Mouse (Mus musculus): ENCODE data around the gene Ntm. TPM values are rescaled to one million over a fixed set of nuclear protein-coding genes. Genes with fewer than 3 reads are reported as not detected.

The Ntm gene
- polyA plus RNA-seq, 1 experiment from 2014 or later = 48.5 TPM

DNA sequence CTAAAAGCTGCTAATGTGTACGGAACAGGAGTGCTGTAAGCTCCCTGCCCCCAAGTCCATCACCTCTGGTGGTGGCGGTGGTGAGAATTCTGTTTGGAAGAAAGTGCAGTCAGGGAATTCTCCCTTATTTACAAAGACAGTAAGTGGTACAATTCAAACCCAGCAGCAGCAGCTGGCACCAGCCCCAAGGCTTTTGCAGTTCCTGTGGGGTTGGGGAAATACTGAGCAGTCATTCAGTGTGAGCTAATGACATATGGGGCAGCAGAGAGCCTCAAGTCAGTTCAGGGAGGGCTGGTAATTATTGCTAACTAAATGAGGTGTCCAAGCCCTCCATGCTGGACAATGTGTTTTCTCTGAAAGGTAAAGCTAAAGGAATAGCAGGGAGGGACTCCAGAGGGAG is 446.3 kb downstream of the Ntm start:
- H3K4me1 ChIP-seq (ENCODE audit: control insufficient read depth, insufficient read depth, low read length) = no peaks in the 10 kb centered on the region
- H3K4me3 ChIP-seq (ENCODE audit: low read length) = no peak overlapping the region
- H3K9ac ChIP-seq (ENCODE audit: low read depth, low read length) = no peak overlapping the region
- WGBS = 76% methylated on average over 2 of the region's 2 CpGs
- H3K4me2 ChIP-seq (replicated peaks; ENCODE audit: low read depth, low read length) = no peak overlapping the region
- ATAC-seq (ENCODE audit: low FRiP score, low TSS enrichment) = no peak
- H3K27me3 ChIP-seq (ENCODE audit: control insufficient read depth, insufficient read depth, low read length) = no peaks in the 10 kb centered on the region
- H3K36me3 ChIP-seq (ENCODE audit: control insufficient read depth, insufficient read depth, low read length) = no peaks in the 10 kb centered on the region
- no peak overlapping the region for H3K27ac ChIP-seq (ENCODE audit: low read depth, low read length)
- no peaks in the 10 kb centered on the region; the same call in 1 of the 2 replicates for H3K9me3 ChIP-seq (ENCODE audit: control insufficient read depth, low read length)

DNA sequence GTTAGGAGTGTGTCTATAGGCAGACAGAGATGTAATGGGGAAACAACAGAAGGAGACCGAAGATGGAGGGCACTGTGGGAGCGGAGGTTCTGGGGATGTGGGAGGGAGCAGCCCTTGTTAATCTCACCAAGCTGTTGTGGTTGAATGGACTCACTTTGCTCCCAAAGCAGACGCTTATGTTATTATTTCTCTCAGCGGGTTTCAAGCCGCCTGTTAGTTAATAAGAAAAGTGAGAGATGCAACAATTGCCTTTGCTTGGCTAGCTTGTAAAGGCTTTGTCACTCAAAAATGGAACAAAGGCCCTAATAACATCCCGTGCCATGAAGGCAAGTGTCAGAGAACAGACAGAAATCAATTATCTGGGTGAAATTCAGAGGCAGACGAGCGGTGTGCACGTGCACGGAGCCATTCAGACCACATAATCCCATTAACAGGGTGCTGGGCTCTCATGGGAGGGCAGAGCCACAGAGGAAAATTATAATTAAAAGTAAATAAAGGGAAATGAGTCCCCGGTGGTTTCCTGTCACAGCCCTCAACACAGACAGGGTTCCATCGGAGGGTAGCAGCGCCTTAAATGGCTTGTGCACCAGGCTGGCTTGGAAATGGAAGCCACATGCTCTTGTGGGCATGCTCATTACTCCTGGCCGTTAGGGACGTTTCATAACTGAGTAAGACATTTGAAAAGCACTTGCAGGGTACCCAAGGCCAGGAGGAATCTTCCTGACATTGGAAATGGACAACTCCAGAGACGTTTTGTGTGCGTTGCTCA is 448.2 kb downstream of the Ntm start:
- Histone ChIP-seq H3K9ac (ENCODE audit: low read depth, low read length) (no peak overlapping the region), H3K36me3 (ENCODE audit: control insufficient read depth, insufficient read depth, low read length) (no peaks in the 10 kb centered on the region), H3K27me3 (ENCODE audit: control insufficient read depth, insufficient read depth, low read length) (no peaks in the 10 kb centered on the region), H3K4me3 (ENCODE audit: low read length) (no peak overlapping the region), H3K27ac (ENCODE audit: low read depth, low read length) (no peak overlapping the region), H3K9me3 (ENCODE audit: control insufficient read depth, low read length) (no peaks in the 10 kb centered on the region; the same call in 1 of the 2 replicates), H3K4me1 (ENCODE audit: control insufficient read depth, insufficient read depth, low read length) (no peaks in the 10 kb centered on the region), H3K4me2 (replicated peaks; ENCODE audit: low read depth, low read length) (no peak overlapping the region)
- WGBS = 84% methylated on average over 17 of the region's 17 CpGs
- no peak for ATAC-seq (ENCODE audit: low FRiP score, low TSS enrichment)

DNA sequence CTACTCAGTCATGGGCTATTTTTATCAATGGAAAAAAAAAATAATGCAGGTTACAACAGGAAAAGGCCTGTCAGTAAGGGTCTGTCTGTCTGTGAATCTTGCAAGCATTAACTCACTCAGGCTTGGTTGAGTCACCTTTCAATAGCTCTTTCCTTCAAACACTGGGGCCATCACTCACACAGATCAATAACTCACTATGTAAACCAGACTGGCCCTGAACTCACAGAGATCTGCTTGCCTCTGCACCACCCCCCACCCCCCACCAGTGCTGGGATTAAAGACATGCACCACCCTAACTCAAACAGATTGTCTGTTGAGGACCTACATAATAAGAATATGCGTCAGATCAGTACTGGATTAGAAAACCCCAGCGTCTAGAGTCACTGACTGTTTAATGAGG is 466.9 kb downstream of the Ntm start:
- Histone ChIP-seq H3K4me2 (replicated peaks; ENCODE audit: low read depth, low read length) (no peak overlapping the region), H3K9me3 (ENCODE audit: control insufficient read depth, low read length) (no peaks in the 10 kb centered on the region), H3K4me1 (ENCODE audit: control insufficient read depth, insufficient read depth, low read length) (no peaks in the 10 kb centered on the region), H3K27ac (ENCODE audit: low read depth, low read length) (no peak overlapping the region), H3K27me3 (ENCODE audit: control insufficient read depth, insufficient read depth, low read length) (no peaks in the 10 kb centered on the region), H3K4me3 (ENCODE audit: low read length) (no peak overlapping the region), H3K36me3 (ENCODE audit: control insufficient read depth, insufficient read depth, low read length) (no peaks in the 10 kb centered on the region), H3K9ac (ENCODE audit: low read depth, low read length) (no peak overlapping the region)
- 52% methylated on average over 2 of the region's 2 CpGs for WGBS
- ATAC-seq (ENCODE audit: low FRiP score, low TSS enrichment) = no peak

DNA sequence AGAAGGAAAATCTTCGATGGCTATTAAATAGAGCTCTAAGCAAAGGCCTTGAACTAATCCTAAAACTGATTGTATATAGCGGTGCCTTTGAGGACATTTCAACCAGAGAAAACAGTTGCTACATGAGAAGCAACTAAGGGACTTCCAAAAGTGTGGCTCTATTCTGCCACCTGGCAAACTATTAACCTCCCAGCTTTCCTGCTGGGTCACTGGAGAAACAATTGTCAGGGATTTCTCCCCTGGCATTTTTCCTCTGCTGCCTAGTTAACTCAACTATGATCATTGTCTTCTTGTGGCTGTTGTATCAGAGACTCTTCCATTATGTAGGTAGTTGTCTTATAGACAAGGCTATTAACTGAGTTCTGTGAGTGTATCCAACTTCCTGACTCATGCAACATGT is 480.7 kb downstream of the Ntm start:
- no peak for ATAC-seq (ENCODE audit: low FRiP score, low TSS enrichment)
- Histone ChIP-seq H3K27ac (ENCODE audit: low read depth, low read length) (no peak overlapping the region), H3K9me3 (ENCODE audit: control insufficient read depth, low read length) (no peaks in the 10 kb centered on the region), H3K36me3 (ENCODE audit: control insufficient read depth, insufficient read depth, low read length) (no peaks in the 10 kb centered on the region), H3K9ac (ENCODE audit: low read depth, low read length) (no peak overlapping the region), H3K4me1 (ENCODE audit: control insufficient read depth, insufficient read depth, low read length) (no peaks in the 10 kb centered on the region), H3K4me2 (replicated peaks; ENCODE audit: low read depth, low read length) (no peak overlapping the region), H3K27me3 (ENCODE audit: control insufficient read depth, insufficient read depth, low read length) (no peaks in the 10 kb centered on the region), H3K4me3 (ENCODE audit: low read length) (no peak overlapping the region)
- WGBS = 95% methylated on average over 2 of the region's 2 CpGs

DNA sequence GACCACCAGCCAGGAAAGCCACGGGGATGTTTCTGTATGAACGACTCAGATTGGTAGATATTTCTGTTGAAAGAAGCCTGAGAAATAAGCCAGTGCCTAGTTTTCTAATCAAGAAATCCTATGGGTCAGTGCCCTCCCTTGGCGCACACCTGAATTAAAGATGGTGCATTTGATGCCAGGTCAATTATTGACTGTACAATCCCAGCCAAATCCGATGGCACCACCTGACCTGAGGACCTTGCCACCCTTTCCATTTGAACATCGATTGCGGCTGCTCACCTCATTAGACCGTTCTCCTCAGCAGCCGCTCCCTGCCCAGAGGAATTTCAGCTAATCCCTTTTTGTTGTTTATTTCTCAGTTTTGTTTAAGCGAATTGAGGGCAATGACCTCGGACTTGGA is 483.9 kb downstream of the Ntm start:
- H3K27me3 ChIP-seq (ENCODE audit: control insufficient read depth, insufficient read depth, low read length) = no peaks in the 10 kb centered on the region
- H3K4me2 ChIP-seq (replicated peaks; ENCODE audit: low read depth, low read length) = no peak overlapping the region
- H3K9me3 ChIP-seq (ENCODE audit: control insufficient read depth, low read length) = no peaks in the 10 kb centered on the region
- no peaks in the 10 kb centered on the region for H3K36me3 ChIP-seq (ENCODE audit: control insufficient read depth, insufficient read depth, low read length)
- H3K4me1 ChIP-seq (ENCODE audit: control insufficient read depth, insufficient read depth, low read length) = no peaks in the 10 kb centered on the region
- H3K4me3 ChIP-seq (ENCODE audit: low read length) = no peak overlapping the region
- H3K27ac ChIP-seq (ENCODE audit: low read depth, low read length) = no peak overlapping the region
- H3K9ac ChIP-seq (ENCODE audit: low read depth, low read length) = no peak overlapping the region
- no peak for ATAC-seq (ENCODE audit: low FRiP score, low TSS enrichment)
- 80% methylated on average over 10 of the region's 10 CpGs for WGBS

DNA sequence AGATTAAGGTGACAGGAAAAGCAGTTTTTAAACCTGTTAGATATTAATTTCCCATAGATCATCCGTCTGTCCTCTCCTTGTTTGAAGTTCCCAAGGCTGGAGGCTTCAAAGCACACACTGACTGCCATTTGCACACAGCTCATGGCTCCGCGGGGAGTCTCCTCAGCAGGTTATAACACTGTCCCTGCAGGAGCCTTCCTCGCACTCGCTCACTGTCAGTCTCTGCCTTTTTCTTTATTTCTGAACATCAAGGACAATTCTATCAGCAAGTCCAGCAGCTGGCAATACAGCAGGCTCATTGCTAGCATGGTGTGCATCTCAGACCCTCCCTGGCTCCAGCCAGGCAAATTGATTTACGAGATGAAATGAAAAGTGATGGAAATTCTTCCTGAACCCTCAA is 485.7 kb downstream of the Ntm start:
- no peaks in the 10 kb centered on the region for H3K4me1 ChIP-seq (ENCODE audit: control insufficient read depth, insufficient read depth, low read length)
- no peaks in the 10 kb centered on the region for H3K36me3 ChIP-seq (ENCODE audit: control insufficient read depth, insufficient read depth, low read length)
- no peaks in the 10 kb centered on the region for H3K27me3 ChIP-seq (ENCODE audit: control insufficient read depth, insufficient read depth, low read length)
- no peak overlapping the region for H3K27ac ChIP-seq (ENCODE audit: low read depth, low read length)
- no peak for ATAC-seq (ENCODE audit: low FRiP score, low TSS enrichment)
- H3K4me2 ChIP-seq (replicated peaks; ENCODE audit: low read depth, low read length) = no peak overlapping the region
- H3K4me3 ChIP-seq (ENCODE audit: low read length) = no peak overlapping the region
- whole genome bisulfite sequencing = 28% methylated on average over 6 of the region's 6 CpGs
- no peak overlapping the region for H3K9ac ChIP-seq (ENCODE audit: low read depth, low read length)
- no peaks in the 10 kb centered on the region for H3K9me3 ChIP-seq (ENCODE audit: control insufficient read depth, low read length)

DNA sequence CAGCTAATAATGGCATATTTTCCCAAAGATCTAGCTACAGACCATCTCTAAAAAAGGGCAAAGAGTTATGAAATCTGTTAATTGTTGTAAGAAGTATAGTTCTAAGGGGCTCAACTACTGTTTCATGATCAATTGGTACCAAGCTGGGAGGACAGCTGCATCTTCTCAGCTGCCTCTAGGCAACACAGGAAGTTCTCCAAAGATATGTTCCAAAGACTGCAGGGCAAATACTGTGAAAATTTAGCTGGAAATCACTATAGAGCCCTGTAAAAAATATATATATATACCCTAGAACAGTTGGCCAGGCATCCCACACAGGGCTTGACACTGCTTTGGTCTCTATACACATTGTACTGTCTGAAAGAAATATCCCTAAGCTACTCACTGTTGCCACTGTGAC is 489.5 kb downstream of the Ntm start:
- no peak overlapping the region for H3K4me3 ChIP-seq (ENCODE audit: low read length)
- H3K27ac ChIP-seq (ENCODE audit: low read depth, low read length) = no peak overlapping the region
- H3K27me3 ChIP-seq (ENCODE audit: control insufficient read depth, insufficient read depth, low read length) = no peaks in the 10 kb centered on the region
- no peak overlapping the region for H3K9ac ChIP-seq (ENCODE audit: low read depth, low read length)
- H3K9me3 ChIP-seq (ENCODE audit: control insufficient read depth, low read length) = no peaks in the 10 kb centered on the region
- no peak for ATAC-seq (ENCODE audit: low FRiP score, low TSS enrichment)
- H3K36me3 ChIP-seq (ENCODE audit: control insufficient read depth, insufficient read depth, low read length) = no peaks in the 10 kb centered on the region
- no peak overlapping the region for H3K4me2 ChIP-seq (replicated peaks; ENCODE audit: low read depth, low read length)
- H3K4me1 ChIP-seq (ENCODE audit: control insufficient read depth, insufficient read depth, low read length) = no peaks in the 10 kb centered on the region

DNA sequence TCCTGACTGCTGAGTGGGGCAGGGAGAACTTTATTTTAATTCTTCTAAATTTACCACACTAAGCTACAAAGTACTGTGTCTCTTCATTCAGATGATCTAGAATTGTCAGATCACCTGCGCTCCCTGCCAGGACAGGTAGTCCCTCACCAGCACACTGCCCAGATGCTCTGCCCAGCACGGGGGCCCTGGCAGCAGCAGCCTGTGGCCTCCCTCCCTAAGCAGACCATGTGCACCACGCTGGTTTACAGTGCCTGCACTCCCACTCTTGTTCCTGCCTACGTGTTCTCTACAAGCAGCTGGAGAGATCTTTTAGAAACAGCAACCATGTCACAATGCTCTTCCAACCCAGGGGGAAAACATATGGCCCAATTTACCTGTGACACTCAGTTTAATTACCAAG is 490.7 kb downstream of the Ntm start:
- no peaks in the 10 kb centered on the region for H3K27me3 ChIP-seq (ENCODE audit: control insufficient read depth, insufficient read depth, low read length)
- H3K9ac ChIP-seq (ENCODE audit: low read depth, low read length) = no peak overlapping the region
- H3K36me3 ChIP-seq (ENCODE audit: control insufficient read depth, insufficient read depth, low read length) = no peaks in the 10 kb centered on the region
- H3K27ac ChIP-seq (ENCODE audit: low read depth, low read length) = no peak overlapping the region
- no peak overlapping the region for H3K4me2 ChIP-seq (replicated peaks; ENCODE audit: low read depth, low read length)
- H3K4me1 ChIP-seq (ENCODE audit: control insufficient read depth, insufficient read depth, low read length) = no peaks in the 10 kb centered on the region
- WGBS = 67% methylated on average over 4 of the region's 4 CpGs
- ATAC-seq (ENCODE audit: low FRiP score, low TSS enrichment) = no peak
- no peaks in the 10 kb centered on the region for H3K9me3 ChIP-seq (ENCODE audit: control insufficient read depth, low read length)
- H3K4me3 ChIP-seq (ENCODE audit: low read length) = no peak overlapping the region

DNA sequence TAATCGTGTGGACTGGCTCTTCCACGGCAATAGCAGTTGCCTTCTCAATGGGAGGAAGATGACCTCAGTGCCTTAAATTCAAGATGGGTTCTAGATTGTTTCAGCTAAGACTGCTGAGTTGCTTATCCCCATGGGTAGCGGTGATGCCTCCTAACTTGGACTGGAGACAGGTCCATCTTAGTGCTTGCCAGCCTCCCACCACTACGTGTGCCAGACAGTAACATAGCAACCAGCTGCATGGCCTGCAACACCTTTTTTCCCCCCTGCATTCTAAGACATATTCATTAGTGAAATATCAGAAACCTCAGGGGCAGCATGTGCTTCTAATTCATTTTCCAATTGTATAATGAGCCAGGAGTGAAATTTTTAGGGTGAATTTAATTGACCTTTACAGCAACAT is 498.2 kb downstream of the Ntm start:
- no peak for ATAC-seq (ENCODE audit: low FRiP score, low TSS enrichment)
- WGBS = 88% methylated on average over 4 of the region's 4 CpGs
- no peaks in the 10 kb centered on the region for H3K4me1 ChIP-seq (ENCODE audit: control insufficient read depth, insufficient read depth, low read length)
- no peak overlapping the region for H3K9ac ChIP-seq (ENCODE audit: low read depth, low read length)
- no peak overlapping the region for H3K4me2 ChIP-seq (replicated peaks; ENCODE audit: low read depth, low read length)
- H3K4me3 ChIP-seq (ENCODE audit: low read length) = no peak overlapping the region
- H3K36me3 ChIP-seq (ENCODE audit: control insufficient read depth, insufficient read depth, low read length) = no peaks in the 10 kb centered on the region
- H3K9me3 ChIP-seq (ENCODE audit: control insufficient read depth, low read length) = no peaks in the 10 kb centered on the region
- H3K27ac ChIP-seq (ENCODE audit: low read depth, low read length) = no peak overlapping the region
- H3K27me3 ChIP-seq (ENCODE audit: control insufficient read depth, insufficient read depth, low read length) = no peaks in the 10 kb centered on the region

Measured in kidney, embryonic 14.5 days (tissue).